ENCODE assay signal across 32 mouse cellular contexts in the genomic region with DNA sequence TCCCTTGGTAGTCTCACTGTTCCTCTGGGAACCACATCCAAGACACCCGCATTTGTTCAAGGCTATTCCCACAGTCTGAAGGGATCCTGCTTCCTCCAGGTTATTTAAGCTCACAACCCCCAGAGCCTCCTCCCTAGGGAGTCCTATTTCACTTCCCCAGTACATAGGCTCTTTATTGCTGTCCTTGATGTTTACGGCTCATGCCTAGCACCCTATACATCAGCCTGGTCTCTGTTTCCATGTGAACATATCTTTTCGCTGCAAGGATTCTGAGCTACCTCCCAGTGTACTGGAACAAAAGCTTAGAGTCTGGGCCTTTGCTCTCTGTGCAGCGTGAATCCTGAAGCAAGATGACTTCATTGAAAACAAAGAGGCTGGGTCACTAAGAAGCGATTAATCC.
DNase-seq lines count a peak whose midpoint lies in the region; ATAC-seq and TF ChIP-seq lines count a peak whose summit lies in the region.
"Had no signal": no experiment of that assay in that cellular context is flagged by ENCODE, and none has a peak within 500 bp of the region (broad histone marks: within the 10 kb centered on the region; RNA-seq: fewer than 3 reads in every experiment).

No protein-coding gene starts in this region.

- H3K27ac ChIP-seq in embryonic facial prominence, embryonic 14.5 days (replicated peaks; ENCODE audit: low read depth, low read length) = no peak overlapping the region
- no peak overlapping the region for H3K27ac ChIP-seq in embryonic facial prominence, embryonic 10.5 days (replicated peaks)
- no peak overlapping the region for H3K27ac ChIP-seq in kidney, postnatal 0 days
- no peak overlapping the region for H3K27ac ChIP-seq in kidney, embryonic 16.5 days (ENCODE audit: low read length)
- H3K27ac ChIP-seq in midbrain, embryonic 12.5 days (replicated peaks) = 0 out of 2 replicates have a peak overlapping the region, but pooled peaks have one; percentile 6
- no peak overlapping the region for H3K27ac ChIP-seq in midbrain, postnatal 0 days (ENCODE audit: low read depth, low read length)
- no peak overlapping the region for H3K27ac ChIP-seq in liver, embryonic 11.5 days (ENCODE audit: low read depth, low read length)
- H3K27ac ChIP-seq: embryonic facial prominence, embryonic 12.5 days; forebrain, embryonic 10.5 days; forebrain, embryonic 15.5 days; gastrocnemius, adult 2 months; heart, adult 2 months; heart, embryonic 13.5 days; limb, embryonic 13.5 days; liver, embryonic 13.5 days had no signal

- no peak overlapping the region for H3K9ac ChIP-seq in embryonic facial prominence, embryonic 14.5 days (ENCODE audit: low read depth, low read length)
- H3K9ac ChIP-seq in kidney, postnatal 0 days (ENCODE audit: low read depth, low read length) = no peak overlapping the region
- H3K9ac ChIP-seq in kidney, embryonic 16.5 days (replicated peaks; ENCODE audit: low read length) = no peak overlapping the region
- H3K9ac ChIP-seq in midbrain, embryonic 12.5 days (replicated peaks) = no peak overlapping the region
- no peak overlapping the region for H3K9ac ChIP-seq in midbrain, postnatal 0 days (replicated peaks; ENCODE audit: low read length, poor library complexity, severe bottlenecking)
- no peak overlapping the region for H3K9ac ChIP-seq in liver, embryonic 11.5 days (ENCODE audit: low read depth, low read length)
- H3K9ac ChIP-seq: embryonic facial prominence, embryonic 12.5 days; forebrain, embryonic 15.5 days; heart, embryonic 13.5 days; limb, embryonic 13.5 days; liver, embryonic 13.5 days had no signal

- no peak overlapping the region for H3K4me2 ChIP-seq in embryonic facial prominence, embryonic 14.5 days (ENCODE audit: low read depth, low read length)
- no peak overlapping the region for H3K4me2 ChIP-seq in kidney, postnatal 0 days (ENCODE audit: low read length)
- H3K4me2 ChIP-seq in kidney, embryonic 16.5 days (replicated peaks; ENCODE audit: low read depth, low read length) = no peak overlapping the region
- H3K4me2 ChIP-seq in midbrain, embryonic 12.5 days (replicated peaks) = no peak overlapping the region
- no peak overlapping the region for H3K4me2 ChIP-seq in midbrain, postnatal 0 days (ENCODE audit: low read depth, low read length, poor library complexity, severe bottlenecking)
- H3K4me2 ChIP-seq in liver, embryonic 11.5 days = no peak overlapping the region
- H3K4me2 ChIP-seq: embryonic facial prominence, embryonic 12.5 days; forebrain, embryonic 15.5 days; heart, embryonic 13.5 days; limb, embryonic 13.5 days; liver, embryonic 13.5 days had no signal

- no peak for TF ChIP-seq CTCF in kidney, postnatal 0 days (IDR thresholded peaks at IDR 0.05; ENCODE audit: low read depth)
- no peak for TF ChIP-seq CTCF in midbrain, postnatal 0 days (IDR thresholded peaks at IDR 0.05)

- peak; percentile 10 for DNase-seq in embryonic facial prominence, embryonic 14.5 days (ENCODE audit: low spot score)
- DNase-seq in embryonic facial prominence, embryonic 10.5 days (ENCODE audit: low spot score) = no peak
- peak; percentile 26 for DNase-seq in kidney, postnatal 0 days (ENCODE audit: low spot score)
- no peak for DNase-seq in midbrain, postnatal 0 days (ENCODE audit: low spot score)
- DNase-seq in hindlimb bud, embryonic 11.5 days (ENCODE audit: extremely low spot score, low read depth, low spot score) = peak; percentile 8
- no peak for DNase-seq in liver, embryonic 11.5 days (ENCODE audit: low spot score)
- DNase-seq: adrenal gland, postnatal 10 days; cerebellum, adult 11 months; cerebellum, adult 9-10 months; cerebellum, postnatal 36 days; gastrocnemius, adult 2 months; gastrocnemius, postnatal 36 days; heart, adult 2 months; heart, postnatal 10 days; kidney, adult 9 months; kidney, postnatal 4 days; liver, embryonic 13.5 days; lung, adult 2 months; lung, postnatal 36 days; right cerebral cortex, adult 18-20 months; spleen, adult 18-20 months; thymus, postnatal 14 days had no signal

- H3K4me3 ChIP-seq in embryonic facial prominence, embryonic 14.5 days (ENCODE audit: low read depth, low read length) = no peak overlapping the region
- H3K4me3 ChIP-seq in embryonic facial prominence, embryonic 10.5 days = no peak overlapping the region
- H3K4me3 ChIP-seq in kidney, postnatal 0 days (replicated peaks; ENCODE audit: low read depth, low read length) = no peak overlapping the region
- no peak overlapping the region for H3K4me3 ChIP-seq in kidney, embryonic 16.5 days (ENCODE audit: low read length)
- H3K4me3 ChIP-seq in midbrain, embryonic 12.5 days = no peak overlapping the region
- H3K4me3 ChIP-seq in midbrain, postnatal 0 days (ENCODE audit: low read depth, low read length) = no peak overlapping the region
- H3K4me3 ChIP-seq in liver, embryonic 11.5 days (ENCODE audit: low read depth, low read length) = no peak overlapping the region
- H3K4me3 ChIP-seq: embryonic facial prominence, embryonic 12.5 days; forebrain, embryonic 10.5 days; forebrain, embryonic 15.5 days; gastrocnemius, adult 2 months; heart, adult 2 months; heart, embryonic 13.5 days; limb, embryonic 13.5 days; liver, embryonic 13.5 days had no signal

- no peaks in the 10 kb centered on the region for H3K36me3 ChIP-seq in embryonic facial prominence, embryonic 14.5 days (ENCODE audit: control insufficient read depth, insufficient read depth, low read length)
- no peaks in the 10 kb centered on the region for H3K36me3 ChIP-seq in embryonic facial prominence, embryonic 10.5 days (replicated peaks)
- H3K36me3 ChIP-seq in kidney, postnatal 0 days (ENCODE audit: insufficient read depth, low read length) = no peaks in the 10 kb centered on the region
- no peaks in the 10 kb centered on the region for H3K36me3 ChIP-seq in kidney, embryonic 16.5 days (ENCODE audit: insufficient read depth, low read length)
- H3K36me3 ChIP-seq in midbrain, embryonic 12.5 days = peaks cover 5% of the 10 kb centered on the region; the same call in 1 of the 2 replicates
- H3K36me3 ChIP-seq in midbrain, postnatal 0 days (ENCODE audit: insufficient read depth, low read length) = no peaks in the 10 kb centered on the region
- H3K36me3 ChIP-seq in liver, embryonic 11.5 days (ENCODE audit: control insufficient read depth, insufficient read depth, low read length) = no peaks in the 10 kb centered on the region
- H3K36me3 ChIP-seq: embryonic facial prominence, embryonic 12.5 days; forebrain, embryonic 15.5 days; G1E; heart, embryonic 13.5 days; limb, embryonic 13.5 days; liver, embryonic 13.5 days had no signal

- no peaks in the 10 kb centered on the region for H3K4me1 ChIP-seq in embryonic facial prominence, embryonic 14.5 days (ENCODE audit: control insufficient read depth, insufficient read depth, low read length)
- no peaks in the 10 kb centered on the region for H3K4me1 ChIP-seq in embryonic facial prominence, embryonic 10.5 days
- H3K4me1 ChIP-seq in kidney, postnatal 0 days (replicated peaks; ENCODE audit: insufficient read depth, low read length) = no peaks in the 10 kb centered on the region
- no peaks in the 10 kb centered on the region for H3K4me1 ChIP-seq in kidney, embryonic 16.5 days (ENCODE audit: insufficient read depth, low read length)
- peaks cover 8% of the 10 kb centered on the region; the same call in 1 of the 2 replicates for H3K4me1 ChIP-seq in midbrain, embryonic 12.5 days
- H3K4me1 ChIP-seq in midbrain, postnatal 0 days (ENCODE audit: insufficient read depth, low read length) = no peaks in the 10 kb centered on the region
- H3K4me1 ChIP-seq in liver, embryonic 11.5 days (replicated peaks; ENCODE audit: control insufficient read depth, insufficient read depth, low read length) = no peaks in the 10 kb centered on the region
- H3K4me1 ChIP-seq: embryonic facial prominence, embryonic 12.5 days; forebrain, embryonic 15.5 days; heart, embryonic 13.5 days had no signal

- no peaks in the 10 kb centered on the region for H3K9me3 ChIP-seq in embryonic facial prominence, embryonic 14.5 days (ENCODE audit: control insufficient read depth, low read length)
- no peaks in the 10 kb centered on the region for H3K9me3 ChIP-seq in embryonic facial prominence, embryonic 10.5 days
- no peaks in the 10 kb centered on the region for H3K9me3 ChIP-seq in kidney, postnatal 0 days (replicated peaks; ENCODE audit: low read length)
- H3K9me3 ChIP-seq in kidney, embryonic 16.5 days (ENCODE audit: low read length) = no peaks in the 10 kb centered on the region; the same call in 1 of the 2 replicates
- H3K9me3 ChIP-seq in midbrain, embryonic 12.5 days = 0 out of 2 replicates have a peak, but pooled peaks cover 2% of the 10 kb centered on the region
- no peaks in the 10 kb centered on the region for H3K9me3 ChIP-seq in midbrain, postnatal 0 days (ENCODE audit: low read length)
- no peaks in the 10 kb centered on the region for H3K9me3 ChIP-seq in liver, embryonic 11.5 days (ENCODE audit: control insufficient read depth, low read length)
- H3K9me3 ChIP-seq: embryonic facial prominence, embryonic 12.5 days; forebrain, embryonic 10.5 days; forebrain, embryonic 15.5 days; limb, embryonic 13.5 days; liver, embryonic 13.5 days had no signal

- no peaks in the 10 kb centered on the region for H3K27me3 ChIP-seq in embryonic facial prominence, embryonic 14.5 days (replicated peaks; ENCODE audit: control insufficient read depth, insufficient read depth, low read length)
- no peaks in the 10 kb centered on the region for H3K27me3 ChIP-seq in embryonic facial prominence, embryonic 10.5 days (replicated peaks; ENCODE audit: low read depth, poor library complexity, severe bottlenecking)
- H3K27me3 ChIP-seq in kidney, postnatal 0 days (ENCODE audit: insufficient read depth, low read length) = no peaks in the 10 kb centered on the region
- H3K27me3 ChIP-seq in kidney, embryonic 16.5 days (ENCODE audit: insufficient read depth, low read length) = 0 out of 2 replicates have a peak, but pooled peaks cover 2% of the 10 kb centered on the region
- 0 out of 2 replicates have a peak, but pooled peaks cover 5% of the 10 kb centered on the region for H3K27me3 ChIP-seq in midbrain, embryonic 12.5 days
- no peaks in the 10 kb centered on the region for H3K27me3 ChIP-seq in midbrain, postnatal 0 days (ENCODE audit: insufficient read depth, low read length)
- H3K27me3 ChIP-seq in liver, embryonic 11.5 days (replicated peaks; ENCODE audit: control insufficient read depth, insufficient read depth, low read length) = no peaks in the 10 kb centered on the region
- H3K27me3 ChIP-seq: embryonic facial prominence, embryonic 12.5 days; forebrain, embryonic 15.5 days; limb, embryonic 13.5 days had no signal

- 76% methylated on average over 5 of the region's 5 CpGs for WGBS in embryonic facial prominence, embryonic 14.5 days
- 77% methylated on average over 5 of the region's 5 CpGs for WGBS in embryonic facial prominence, embryonic 10.5 days
- WGBS in kidney, postnatal 0 days = 30% methylated on average over 5 of the region's 5 CpGs
- WGBS in kidney, embryonic 16.5 days = 29% methylated on average over 5 of the region's 5 CpGs
- 29% methylated on average over 5 of the region's 5 CpGs for WGBS in midbrain, embryonic 12.5 days
- 35% methylated on average over 5 of the region's 5 CpGs for WGBS in midbrain, postnatal 0 days
- 76% methylated on average over 5 of the region's 5 CpGs for WGBS in liver, embryonic 11.5 days

- ATAC-seq in embryonic facial prominence, embryonic 14.5 days (ENCODE audit: low read depth) = no peak
- no peak for ATAC-seq in kidney, postnatal 0 days (replicated peaks; ENCODE audit: low FRiP score, low read depth)
- ATAC-seq in kidney, embryonic 16.5 days (ENCODE audit: low FRiP score, low TSS enrichment) = no peak
- ATAC-seq in midbrain, embryonic 12.5 days (ENCODE audit: low FRiP score, low read depth) = no peak
- no peak for ATAC-seq in midbrain, postnatal 0 days (ENCODE audit: low FRiP score)
- no peak for ATAC-seq in liver, embryonic 11.5 days (replicated peaks; ENCODE audit: low FRiP score)
- ATAC-seq: forebrain, embryonic 15.5 days; hindbrain, embryonic 16.5 days; intestine, postnatal 0 days had no signal

Comparison
In these comparisons a context has a peak if more than half of its experiments do, and no peak if none do; other contexts are left out.
1. DNase-seq: peak in embryonic facial prominence, embryonic 14.5 days (single experiment), kidney, postnatal 0 days (single experiment) and hindlimb bud, embryonic 11.5 days (single experiment); none in embryonic facial prominence, embryonic 10.5 days (single experiment), midbrain, postnatal 0 days (single experiment) and liver, embryonic 11.5 days (single experiment).